Mouse (Mus musculus) midbrain, embryonic 10.5 days (tissue): ENCODE data around the gene Jade2. TPM values are rescaled to one million over a fixed set of nuclear protein-coding genes. Genes with fewer than 3 reads are reported as not detected.

ENCODE experiments used
- DNase-seq: peaks from one replicate; pipeline ENCODE4 v3.0.0-alpha.2; 2017; ENCODE audit warnings: low spot score
- H3K27ac ChIP-seq: fragments of 300-500 bp; sonication (generic); replicated peaks from 2 replicates; pipeline ENCODE4 v1.5.1; 2016; ENCODE audit warnings: mild to moderate bottlenecking
- H3K27me3 ChIP-seq: fragments of 300-500 bp; sonication (generic); 2 replicates; pipeline ENCODE4 v1.6.1; 2016; ENCODE audit warnings: low read depth, mild to moderate bottlenecking; ENCODE audit not compliant: poor library complexity, severe bottlenecking
- H3K36me3 ChIP-seq: fragments of 300-500 bp; sonication (generic); 2 replicates; pipeline ENCODE4 v1.6.1; 2016; ENCODE audit warnings: mild to moderate bottlenecking, moderate library complexity
- H3K4me1 ChIP-seq: fragments of 300-500 bp; sonication (generic); 2 replicates; pipeline ENCODE4 v1.6.1; 2016
- H3K4me3 ChIP-seq: fragments of 300-500 bp; sonication (generic); 2 replicates; pipeline ENCODE4 v1.5.1; 2016; ENCODE audit warnings: mild to moderate bottlenecking, moderate library complexity
- H3K9me3 ChIP-seq: fragments of 300-500 bp; sonication (generic); replicated peaks from 2 replicates; pipeline ENCODE4 v1.6.1; 2016; ENCODE audit warnings: mild to moderate bottlenecking
- WGBS: fragments of 180-500 bp; shearing (Covaris S2); methylation state at CpG from one replicate; pipeline ENCODE4 v1.1.7; 2016; 5-methylcytosine and 5-hydroxymethylcytosine counted together
- polyA plus RNA-seq: library from polyadenylated mRNA; unstranded; fragments of >200 nt; fragmentation: Nextera tagmentation; extraction: Ambion mirVana; gene quantifications from 2 replicates; pipeline ENCODE4 v1.2.1, GENCODE M21; 2016

The Jade2 gene
- polyA plus RNA-seq, 1 experiment from 2014 or later, result 0.41 TPM

- H3K27ac ChIP-seq, result peak overlapping the region; percentile 87
Measured at GRCm38 (mm10) chr11:51854981-51855817, 2.3 kb downstream of the Jade2 start.

GRCm38 (mm10) chr11:51852595-51852994, 4.9 kb downstream of the Jade2 start:
- no peak for DNase-seq
- 72% methylated on average over 5 of the region's 5 CpGs for WGBS
- no peaks in the 10 kb centered on the region for H3K36me3 ChIP-seq
- no peak overlapping the region for H3K27ac ChIP-seq
- H3K4me1 ChIP-seq, result peaks cover 55% of the 10 kb centered on the region
- H3K9me3 ChIP-seq, result no peaks in the 10 kb centered on the region
- peaks cover 20% of the 10 kb centered on the region for H3K27me3 ChIP-seq
- H3K4me3 ChIP-seq, result no peak overlapping the region

More at GRCm38 (mm10) chr11:51854981-51855817, 2.3 kb downstream of the Jade2 start:
- WGBS, result 2% methylated on average over 42 of the region's 42 CpGs
- Histone ChIP-seq H3K4me3 (peak overlapping the region; percentile 79), H3K36me3 (no peaks in the 10 kb centered on the region), H3K9me3 (no peaks in the 10 kb centered on the region), H3K27me3 (peaks cover 46% of the 10 kb centered on the region), H3K4me1 (peaks cover 70% of the 10 kb centered on the region)
- DNase-seq, result peak; percentile 87

GRCm38 (mm10) chr11:51852091-51852521, 5.3 kb downstream of the Jade2 start:
- 0 out of 2 replicates have a peak overlapping the region, but pooled peaks have one; percentile 9 for H3K27ac ChIP-seq
- no peaks in the 10 kb centered on the region for H3K9me3 ChIP-seq
- H3K4me3 ChIP-seq, result no peak overlapping the region
- peaks cover 20% of the 10 kb centered on the region for H3K27me3 ChIP-seq
- no peak for DNase-seq
- WGBS, result 95% methylated on average over 7 of the region's 7 CpGs
- H3K36me3 ChIP-seq, result no peaks in the 10 kb centered on the region
- H3K4me1 ChIP-seq, result peaks cover 50% of the 10 kb centered on the region

GRCm38 (mm10) chr11:51850741-51851330, 6.6 kb downstream of the Jade2 start:
- Histone ChIP-seq H3K36me3 (no peaks in the 10 kb centered on the region), H3K27me3 (peaks cover 8% of the 10 kb centered on the region), H3K27ac (no peak overlapping the region), H3K9me3 (no peaks in the 10 kb centered on the region), H3K4me1 (peaks cover 37% of the 10 kb centered on the region), H3K4me3 (no peak overlapping the region)
- WGBS, result 86% methylated on average over 11 of the region's 11 CpGs
- no peak for DNase-seq

- no peaks in the 10 kb centered on the region for H3K36me3 ChIP-seq
- no peak overlapping the region for H3K27ac ChIP-seq
- peaks cover 15% of the 10 kb centered on the region for H3K4me1 ChIP-seq
- 86% methylated on average over 3 of the region's 3 CpGs for WGBS
- no peak overlapping the region for H3K4me3 ChIP-seq
- no peaks in the 10 kb centered on the region for H3K9me3 ChIP-seq
- DNase-seq, result no peak
- no peaks in the 10 kb centered on the region for H3K27me3 ChIP-seq
Measured at GRCm38 (mm10) chr11:51848324-51848723, 9.1 kb downstream of the Jade2 start.

GRCm38 (mm10) chr11:51847902-51848301, 9.6 kb downstream of the Jade2 start:
- Histone ChIP-seq H3K27me3 (no peaks in the 10 kb centered on the region), H3K4me1 (peaks cover 12% of the 10 kb centered on the region), H3K27ac (no peak overlapping the region), H3K36me3 (no peaks in the 10 kb centered on the region), H3K9me3 (no peaks in the 10 kb centered on the region), H3K4me3 (no peak overlapping the region)
- 93% methylated on average over 1 of the region's 1 CpGs for WGBS
- no peak for DNase-seq

- no peak for DNase-seq
- Histone ChIP-seq H3K4me1 (no peaks in the 10 kb centered on the region), H3K27ac (no peak overlapping the region), H3K27me3 (no peaks in the 10 kb centered on the region), H3K36me3 (no peaks in the 10 kb centered on the region), H3K4me3 (no peak overlapping the region), H3K9me3 (no peaks in the 10 kb centered on the region)
- WGBS, result 87% methylated on average over 16 of the region's 16 CpGs
Measured at GRCm38 (mm10) chr11:51845981-51846883, 11.2 kb downstream of the Jade2 start.

GRCm38 (mm10) chr11:51844529-51845098, 12.8 kb downstream of the Jade2 start:
- Histone ChIP-seq H3K4me3 (no peak overlapping the region), H3K4me1 (no peaks in the 10 kb centered on the region), H3K27ac (no peak overlapping the region), H3K36me3 (no peaks in the 10 kb centered on the region), H3K9me3 (no peaks in the 10 kb centered on the region), H3K27me3 (no peaks in the 10 kb centered on the region)
- DNase-seq, result no peak
- 84% methylated on average over 10 of the region's 10 CpGs for WGBS

- Histone ChIP-seq H3K4me1 (no peaks in the 10 kb centered on the region), H3K27ac (no peak overlapping the region), H3K36me3 (no peaks in the 10 kb centered on the region), H3K4me3 (no peak overlapping the region), H3K9me3 (no peaks in the 10 kb centered on the region), H3K27me3 (no peaks in the 10 kb centered on the region)
- DNase-seq, result no peak
Measured at GRCm38 (mm10) chr11:51843898-51844297, 13.6 kb downstream of the Jade2 start.

- no peak overlapping the region for H3K4me3 ChIP-seq
- DNase-seq, result no peak
- H3K36me3 ChIP-seq, result no peaks in the 10 kb centered on the region
- H3K27me3 ChIP-seq, result no peaks in the 10 kb centered on the region
- no peaks in the 10 kb centered on the region for H3K4me1 ChIP-seq
- WGBS, result 85% methylated on average over 4 of the region's 4 CpGs
- no peaks in the 10 kb centered on the region for H3K9me3 ChIP-seq
- no peak overlapping the region for H3K27ac ChIP-seq
Measured at GRCm38 (mm10) chr11:51843168-51843567, 14.3 kb downstream of the Jade2 start.

GRCm38 (mm10) chr11:51841149-51841548, 16.3 kb downstream of the Jade2 start:
- H3K36me3 ChIP-seq, result no peaks in the 10 kb centered on the region
- no peaks in the 10 kb centered on the region for H3K4me1 ChIP-seq
- H3K27me3 ChIP-seq, result no peaks in the 10 kb centered on the region
- H3K9me3 ChIP-seq, result no peaks in the 10 kb centered on the region
- 82% methylated on average over 9 of the region's 9 CpGs for WGBS
- no peak for DNase-seq
- no peak overlapping the region for H3K4me3 ChIP-seq
- no peak overlapping the region for H3K27ac ChIP-seq

GRCm38 (mm10) chr11:51840657-51841056, 16.8 kb downstream of the Jade2 start:
- no peaks in the 10 kb centered on the region for H3K27me3 ChIP-seq
- 91% methylated on average over 9 of the region's 9 CpGs for WGBS
- no peaks in the 10 kb centered on the region for H3K9me3 ChIP-seq
- H3K27ac ChIP-seq, result no peak overlapping the region
- no peak for DNase-seq
- no peaks in the 10 kb centered on the region for H3K4me1 ChIP-seq
- H3K4me3 ChIP-seq, result no peak overlapping the region
- H3K36me3 ChIP-seq, result no peaks in the 10 kb centered on the region
